Mouse (Mus musculus) heart, embryonic 13.5 days (tissue): ENCODE data around the gene Iqgap3. TPM values are rescaled to one million over a fixed set of nuclear protein-coding genes. Genes with fewer than 3 reads are reported as not detected.

Source experiments
- ATAC-seq: fragments of 200-750 bp; cut with Nextera tagmentation; 2 replicates; pipeline ENCODE4 v1.8.0; 2017; ENCODE audit warnings: moderate TSS enrichment; ENCODE audit not compliant: insufficient number of reproducible peaks, low FRiP score, low TSS enrichment; ENCODE audit errors: extremely low read depth
- H3K27ac ChIP-seq: fragments of 300-500 bp; sonication (generic); replicated peaks from 2 replicates; pipeline ENCODE4 v1.5.1; 2015; ENCODE audit warnings: moderate library complexity, mild to moderate bottlenecking, inconsistent platforms
- H3K27me3 ChIP-seq: fragments of 300-500 bp; sonication (generic); replicated peaks from 2 replicates; pipeline ENCODE4 v1.6.1; 2015; ENCODE audit warnings: mild to moderate bottlenecking, inconsistent platforms
- H3K36me3 ChIP-seq: fragments of 300-500 bp; sonication (generic); 2 replicates; pipeline ENCODE4 v1.6.1; 2015; ENCODE audit warnings: mild to moderate bottlenecking, inconsistent platforms
- H3K4me1 ChIP-seq: fragments of 300-500 bp; sonication (generic); 2 replicates; pipeline ENCODE4 v1.6.1; 2015; ENCODE audit warnings: inconsistent platforms
- H3K4me2 ChIP-seq: fragments of 300-500 bp; sonication (generic); 2 replicates; pipeline ENCODE4 v1.6.1; 2015; ENCODE audit warnings: inconsistent platforms, mild to moderate bottlenecking, moderate library complexity
- H3K4me3 ChIP-seq: fragments of 300-500 bp; sonication (generic); 2 replicates; pipeline ENCODE4 v1.5.1; 2015; ENCODE audit warnings: moderate library complexity, mild to moderate bottlenecking, inconsistent platforms
- H3K9ac ChIP-seq: fragments of 300-500 bp; sonication (generic); 2 replicates; pipeline ENCODE4 v1.6.1; 2015; ENCODE audit warnings: inconsistent platforms, mild to moderate bottlenecking, moderate library complexity
- H3K9me3 ChIP-seq: fragments of 300-500 bp; sonication (generic); 2 replicates; pipeline ENCODE4 v1.6.1; 2016; ENCODE audit warnings: inconsistent platforms
- WGBS: fragments of 180-500 bp; shearing (Covaris S2); methylation state at CpG from one replicate; pipeline ENCODE4 v1.1.7; 2015; ENCODE audit warnings: mixed read lengths; 5-methylcytosine and 5-hydroxymethylcytosine counted together
- polyA plus RNA-seq: library from polyadenylated mRNA; unstranded; fragments of >200 nt; fragmentation: Nextera tagmentation; extraction: Ambion mirVana; gene quantifications from 2 replicates; pipeline ENCODE4 v1.2.1, GENCODE M21; 2015

Iqgap3 gene
- polyA plus RNA-seq, 1 experiment from 2014 or later, result 24.2 TPM

GRCm38 (mm10) chr3:88152056-88152455, 70.3 kb downstream of the Iqgap3 start:
- no peak overlapping the region for H3K4me3 ChIP-seq
- no peaks in the 10 kb centered on the region for H3K27me3 ChIP-seq
- ATAC-seq, result no peak
- peak overlapping the region; percentile 100; the same call in 1 of the 2 replicates for H3K27ac ChIP-seq
- H3K36me3 ChIP-seq, result peaks cover 23% of the 10 kb centered on the region
- H3K9me3 ChIP-seq, result no peaks in the 10 kb centered on the region
- H3K4me1 ChIP-seq, result peaks cover 92% of the 10 kb centered on the region
- WGBS, result 71% methylated on average over 3 of the region's 3 CpGs
- H3K9ac ChIP-seq, result no peak overlapping the region
- no peak overlapping the region for H3K4me2 ChIP-seq

- Histone ChIP-seq H3K4me1 (peaks cover 89% of the 10 kb centered on the region), H3K27me3 (no peaks in the 10 kb centered on the region), H3K27ac (peak overlapping the region; percentile 21; the same call in 1 of the 2 replicates), H3K9me3 (no peaks in the 10 kb centered on the region), H3K4me2 (no peak overlapping the region), H3K4me3 (no peak overlapping the region), H3K36me3 (peaks cover 37% of the 10 kb centered on the region), H3K9ac (no peak overlapping the region)
- 71% methylated on average over 3 of the region's 3 CpGs for WGBS
- ATAC-seq, result no peak
Observed at GRCm38 (mm10) chr3:88153290-88154011, 71.7 kb downstream of the Iqgap3 start.

- WGBS, result 67% methylated on average over 2 of the region's 2 CpGs
- Histone ChIP-seq H3K9ac (no peak overlapping the region), H3K27me3 (no peaks in the 10 kb centered on the region), H3K9me3 (no peaks in the 10 kb centered on the region), H3K36me3 (peaks cover 45% of the 10 kb centered on the region), H3K4me3 (no peak overlapping the region), H3K27ac (no peak overlapping the region), H3K4me1 (peaks cover 81% of the 10 kb centered on the region), H3K4me2 (no peak overlapping the region)
- no peak for ATAC-seq
Observed at GRCm38 (mm10) chr3:88154236-88154635, 72.5 kb downstream of the Iqgap3 start.

- peaks cover 70% of the 10 kb centered on the region for H3K36me3 ChIP-seq
- H3K4me3 ChIP-seq, result no peak overlapping the region
- no peak overlapping the region; the same call in 1 of the 2 replicates for H3K27ac ChIP-seq
- H3K4me1 ChIP-seq, result peaks cover 56% of the 10 kb centered on the region
- no peak for ATAC-seq
- no peaks in the 10 kb centered on the region for H3K9me3 ChIP-seq
- H3K27me3 ChIP-seq, result no peaks in the 10 kb centered on the region
- H3K9ac ChIP-seq, result peak overlapping the region; percentile 45; the same call in 1 of the 2 replicates
- no peak overlapping the region for H3K4me2 ChIP-seq
Observed at GRCm38 (mm10) chr3:88156817-88157216, 75.0 kb downstream of the Iqgap3 start.

- peak overlapping the region; percentile 45; the same call in 1 of the 2 replicates for H3K9ac ChIP-seq
- peaks cover 44% of the 10 kb centered on the region for H3K4me1 ChIP-seq
- 0 out of 2 replicates have a peak overlapping the region, but pooled peaks have one; percentile 1 for H3K27ac ChIP-seq
- 0 out of 2 replicates have a peak overlapping the region, but pooled peaks have one; percentile 2 for H3K4me2 ChIP-seq
- 23% methylated on average over 23 of the region's 23 CpGs for WGBS
- H3K9me3 ChIP-seq, result no peaks in the 10 kb centered on the region
- H3K4me3 ChIP-seq, result no peak overlapping the region
- peak; percentile 30; the same call in 1 of the 2 replicates for ATAC-seq
- H3K36me3 ChIP-seq, result peaks cover 82% of the 10 kb centered on the region
- H3K27me3 ChIP-seq, result no peaks in the 10 kb centered on the region
Observed at GRCm38 (mm10) chr3:88157771-88158597, 76.2 kb downstream of the Iqgap3 start.

- no peak overlapping the region for H3K27ac ChIP-seq
- no peak overlapping the region for H3K4me2 ChIP-seq
- ATAC-seq, result no peak
- no peaks in the 10 kb centered on the region for H3K9me3 ChIP-seq
- no peak overlapping the region for H3K4me3 ChIP-seq
- H3K4me1 ChIP-seq, result peaks cover 37% of the 10 kb centered on the region
- WGBS, result 82% methylated on average over 6 of the region's 6 CpGs
- no peaks in the 10 kb centered on the region for H3K27me3 ChIP-seq
- H3K9ac ChIP-seq, result peak overlapping the region; percentile 56; the same call in 1 of the 2 replicates
- H3K36me3 ChIP-seq, result peaks cover 91% of the 10 kb centered on the region
Observed at GRCm38 (mm10) chr3:88158991-88159390, 77.2 kb downstream of the Iqgap3 start.

- ATAC-seq, result no peak
- H3K27ac ChIP-seq, result no peak overlapping the region
- no peak overlapping the region for H3K4me3 ChIP-seq
- WGBS, result 68% methylated on average over 6 of the region's 6 CpGs
- H3K9me3 ChIP-seq, result no peaks in the 10 kb centered on the region
- H3K36me3 ChIP-seq, result peaks cover 99% of the 10 kb centered on the region
- no peak overlapping the region for H3K9ac ChIP-seq
- no peaks in the 10 kb centered on the region for H3K27me3 ChIP-seq
- H3K4me1 ChIP-seq, result peaks cover 31% of the 10 kb centered on the region
- H3K4me2 ChIP-seq, result no peak overlapping the region
Observed at GRCm38 (mm10) chr3:88160856-88161255, 79.1 kb downstream of the Iqgap3 start.

- Histone ChIP-seq H3K36me3 (peaks cover 99% of the 10 kb centered on the region), H3K4me2 (no peak overlapping the region), H3K27me3 (no peaks in the 10 kb centered on the region), H3K9me3 (no peaks in the 10 kb centered on the region), H3K4me3 (no peak overlapping the region), H3K4me1 (peaks cover 26% of the 10 kb centered on the region), H3K9ac (no peak overlapping the region), H3K27ac (no peak overlapping the region)
- WGBS, result 77% methylated on average over 8 of the region's 8 CpGs
- no peak for ATAC-seq
Observed at GRCm38 (mm10) chr3:88162259-88162658, 80.5 kb downstream of the Iqgap3 start.

- ATAC-seq, result no peak
- Histone ChIP-seq H3K9me3 (no peaks in the 10 kb centered on the region), H3K4me2 (no peak overlapping the region), H3K4me1 (peaks cover 21% of the 10 kb centered on the region), H3K36me3 (peaks cover 99% of the 10 kb centered on the region), H3K4me3 (no peak overlapping the region), H3K27ac (no peak overlapping the region), H3K27me3 (no peaks in the 10 kb centered on the region), H3K9ac (no peak overlapping the region)
- WGBS, result 91% methylated on average over 4 of the region's 4 CpGs
Observed at GRCm38 (mm10) chr3:88162811-88163210, 81.0 kb downstream of the Iqgap3 start.

GRCm38 (mm10) chr3:88163847-88164246, 82.1 kb downstream of the Iqgap3 start:
- Histone ChIP-seq H3K27ac (no peak overlapping the region; the same call in 1 of the 2 replicates), H3K27me3 (no peaks in the 10 kb centered on the region), H3K9me3 (no peaks in the 10 kb centered on the region), H3K36me3 (peaks cover 99% of the 10 kb centered on the region), H3K4me1 (peaks cover 17% of the 10 kb centered on the region), H3K4me2 (no peak overlapping the region), H3K4me3 (no peak overlapping the region), H3K9ac (0 out of 2 replicates have a peak overlapping the region, but pooled peaks have one; percentile 12)
- WGBS, result 67% methylated on average over 3 of the region's 3 CpGs
- no peak for ATAC-seq

- H3K27ac ChIP-seq, result peak overlapping the region; percentile 24; the same call in 1 of the 2 replicates
- H3K36me3 ChIP-seq, result peaks cover 99% of the 10 kb centered on the region
- no peaks in the 10 kb centered on the region for H3K27me3 ChIP-seq
- ATAC-seq, result no peak
- H3K4me3 ChIP-seq, result no peak overlapping the region
- peaks cover 17% of the 10 kb centered on the region for H3K4me1 ChIP-seq
- 81% methylated on average over 3 of the region's 3 CpGs for WGBS
- no peaks in the 10 kb centered on the region for H3K9me3 ChIP-seq
- 0 out of 2 replicates have a peak overlapping the region, but pooled peaks have one; percentile 12 for H3K9ac ChIP-seq
- no peak overlapping the region for H3K4me2 ChIP-seq
Observed at GRCm38 (mm10) chr3:88164263-88164662, 82.5 kb downstream of the Iqgap3 start.
